Mouse (Mus musculus): Measurements from ENCODE around the gene Gsdme.

Gene Gsdme

GRCm38 (mm10) chr6:50244967-50245366, 18.7 kb downstream of the Gsdme start:
- DNase-seq (ENCODE audit: low spot score in 2 of 2) = peak; percentile 4 to 15

GRCm38 (mm10) chr6:50244126-50244525, 19.5 kb downstream of the Gsdme start:
- DNase-seq (ENCODE audit: low spot score in 2 of 2) = no peak

- no peak for DNase-seq (ENCODE audit: low spot score in 2 of 2)
These were observed 23.2 kb downstream of the Gsdme start for GRCm38 (mm10) chr6:50240437-50240836.

GRCm38 (mm10) chr6:50239902-50240301, 23.8 kb downstream of the Gsdme start:
- DNase-seq (ENCODE audit: low spot score in 2 of 2) = no peak

GRCm38 (mm10) chr6:50237963-50238362, 25.7 kb downstream of the Gsdme start:
- DNase-seq (ENCODE audit: low spot score in 2 of 2) = no peak

- DNase-seq (ENCODE audit: low spot score in 2 of 2) = no peak
These were observed 30.7 kb downstream of the Gsdme start for GRCm38 (mm10) chr6:50232984-50233383.

- no peak for DNase-seq (ENCODE audit: low spot score in 2 of 2)
These were observed 32.4 kb downstream of the Gsdme start for GRCm38 (mm10) chr6:50231288-50231687.

GRCm38 (mm10) chr6:50228180-50228579, 35.5 kb downstream of the Gsdme start:
- DNase-seq (ENCODE audit: low spot score in 2 of 2) = no peak

- no peak for DNase-seq (ENCODE audit: low spot score in 2 of 2)
These were observed 38.4 kb downstream of the Gsdme start for GRCm38 (mm10) chr6:50225232-50225631.

GRCm38 (mm10) chr6:50223606-50224005, 40.1 kb downstream of the Gsdme start:
- no peak for DNase-seq (ENCODE audit: low spot score in 2 of 2)

GRCm38 (mm10) chr6:50222986-50223385, 40.7 kb downstream of the Gsdme start:
- DNase-seq (ENCODE audit: low spot score in 2 of 2) = no peak

GRCm38 (mm10) chr6:50222351-50222750, 41.3 kb downstream of the Gsdme start:
- no peak for DNase-seq (ENCODE audit: low spot score in 2 of 2)

- DNase-seq (ENCODE audit: low spot score in 2 of 2) = peak; percentile 24 to 41
These were observed 42.8 kb downstream of the Gsdme start for GRCm38 (mm10) chr6:50220863-50221262.

- DNase-seq (ENCODE audit: low spot score in 2 of 2) = no peak
These were observed 44.6 kb downstream of the Gsdme start for GRCm38 (mm10) chr6:50219066-50219465.

- DNase-seq (ENCODE audit: low spot score in 2 of 2) = no peak
These were observed 45.0 kb downstream of the Gsdme start for GRCm38 (mm10) chr6:50218628-50219027.

- DNase-seq (ENCODE audit: low spot score in 2 of 2) = no peak
These were observed 47.7 kb downstream of the Gsdme start for GRCm38 (mm10) chr6:50215986-50216385.

- DNase-seq (ENCODE audit: low spot score in 2 of 2) = no peak
These were observed 48.3 kb downstream of the Gsdme start for GRCm38 (mm10) chr6:50215373-50215745.

- no peak for DNase-seq (ENCODE audit: low spot score in 2 of 2)
These were observed 48.8 kb downstream of the Gsdme start for GRCm38 (mm10) chr6:50214711-50215372.

GRCm38 (mm10) chr6:50205093-50205492, 58.6 kb downstream of the Gsdme start:
- no peak for DNase-seq (ENCODE audit: low spot score in 2 of 2)

- DNase-seq (ENCODE audit: low spot score in 2 of 2) = no peak
These were observed 59.3 kb downstream of the Gsdme start for GRCm38 (mm10) chr6:50204356-50204755.

GRCm38 (mm10) chr6:50193851-50194250, 69.8 kb downstream of the Gsdme start:
- no peak for DNase-seq (ENCODE audit: low spot score in 2 of 2)

- DNase-seq (ENCODE audit: low spot score in 2 of 2) = no peak
These were observed 70.8 kb downstream of the Gsdme start for GRCm38 (mm10) chr6:50192822-50193221.

- no peak for DNase-seq (ENCODE audit: low spot score in 2 of 2)
These were observed 71.5 kb downstream of the Gsdme start for GRCm38 (mm10) chr6:50192169-50192568.

GRCm38 (mm10) chr6:50191605-50192004, 72.1 kb downstream of the Gsdme start:
- no peak for DNase-seq (ENCODE audit: low spot score in 2 of 2)

Measured in natural killer cell, adult 2 months (primary cell).